Mouse (Mus musculus): Measurements from ENCODE around the gene Tmem9.

GRCm38 (mm10) chr1:136047432-136047831, 39.5 kb downstream of the Tmem9 start:
- no peak for TF ChIP-seq POLR2A (IDR thresholded peaks at IDR 0.05; ENCODE audit: insufficient read length, low read depth)
- no peak for TF ChIP-seq USF1 (IDR thresholded peaks at IDR 0.05; ENCODE audit: low read depth)
- no peak for TF ChIP-seq MYOD1 (IDR thresholded peaks at IDR 0.05; ENCODE audit: control insufficient read depth in 1 of 3, insufficient read length in 2 of 3, low read depth in 2 of 3)
- no peak for TF ChIP-seq MYOG (IDR thresholded peaks at IDR 0.05; ENCODE audit: control insufficient read depth in 1 of 3, insufficient read depth in 1 of 3, insufficient read length in 2 of 3, low read depth in 2 of 3)
- TF ChIP-seq E2F4 (IDR thresholded peaks at IDR 0.05; ENCODE audit: insufficient read depth): no peak
- TF ChIP-seq CEBPB (IDR thresholded peaks at IDR 0.05; ENCODE audit: insufficient read depth, poor library complexity, severe bottlenecking): no peak
- TF ChIP-seq MAX (IDR thresholded peaks at IDR 0.05; ENCODE audit: low read depth): no peak
- no peak for TF ChIP-seq TCF12 (IDR thresholded peaks at IDR 0.05; ENCODE audit: insufficient read depth, poor library complexity, severe bottlenecking)
- TF ChIP-seq REST (IDR thresholded peaks at IDR 0.05; ENCODE audit: insufficient read depth, insufficient read length): no peak

Data from myocyte (in vitro differentiated cells).